Mouse (Mus musculus) limb, embryonic 14.5 days (tissue): ENCODE measurements around the gene Olfr692. TPM values are rescaled to one million over a fixed set of nuclear protein-coding genes. Genes with fewer than 3 reads are reported as not detected.

ENCODE experiments used
- ATAC-seq: fragments of 200-750 bp; cut with Nextera tagmentation; 2 replicates; pipeline ENCODE4 v1.8.0; 2017; ENCODE audit warnings: low read depth, moderate number of reproducible peaks, moderate TSS enrichment; ENCODE audit not compliant: low FRiP score
- DNase-seq: peaks from one replicate; pipeline ENCODE4 v3.0.0-alpha.2; 2015; ENCODE audit warnings: low spot score
- H3K27ac ChIP-seq: fragments of 300-500 bp; sonication (generic); replicated peaks from 2 replicates; pipeline ENCODE4 v1.5.1; 2014; ENCODE audit warnings: low read depth, mild to moderate bottlenecking, low read length, moderate library complexity, mixed read lengths
- H3K27me3 ChIP-seq: fragments of 300-500 bp; sonication (generic); 2 replicates; pipeline ENCODE4 v1.6.1; 2014; ENCODE audit warnings: low read length, mixed read lengths; ENCODE audit not compliant: control insufficient read depth, insufficient read depth
- H3K36me3 ChIP-seq: fragments of 300-500 bp; sonication (generic); 2 replicates; pipeline ENCODE4 v1.6.1; 2014; ENCODE audit warnings: mild to moderate bottlenecking, low read length, moderate library complexity, mixed read lengths; ENCODE audit not compliant: control insufficient read depth, insufficient read depth
- H3K4me1 ChIP-seq: fragments of 300-500 bp; sonication (generic); 2 replicates; pipeline ENCODE4 v1.6.1; 2014; ENCODE audit warnings: antibody characterized with exemption, low read length, mixed read lengths; ENCODE audit not compliant: control insufficient read depth, insufficient read depth
- H3K4me2 ChIP-seq: fragments of 300-500 bp; sonication (generic); replicated peaks from 2 replicates; pipeline ENCODE4 v1.6.1; 2014; ENCODE audit warnings: low read depth, mild to moderate bottlenecking, low read length, moderate library complexity; ENCODE audit not compliant: severe bottlenecking
- H3K4me3 ChIP-seq: fragments of 300-500 bp; sonication (generic); replicated peaks from 2 replicates; pipeline ENCODE4 v1.5.1; 2014; ENCODE audit warnings: low read length
- H3K9ac ChIP-seq: fragments of 300-500 bp; sonication (generic); 2 replicates; pipeline ENCODE4 v1.6.1; 2014; ENCODE audit warnings: mild to moderate bottlenecking, low read depth, low read length, moderate library complexity; ENCODE audit not compliant: severe bottlenecking
- H3K9me3 ChIP-seq: fragments of 300-500 bp; sonication (generic); 2 replicates; pipeline ENCODE4 v1.6.1; 2016; ENCODE audit warnings: low read length; ENCODE audit not compliant: control insufficient read depth
- POLR2A ChIP-seq: fragments of 200-500 bp; IDR thresholded peaks from 2 replicates; pipeline ENCODE4 v1.8.0; 2012; ENCODE audit warnings: inconsistent platforms, mild to moderate bottlenecking, moderate library complexity, borderline replicate concordance; ENCODE audit not compliant: insufficient read depth, insufficient read length; ENCODE audit errors: extremely low read depth
- WGBS: fragments of 180-500 bp; shearing (Covaris S2); extraction: QIAGEN DNeasy Blood & Tissue Kit; methylation state at CpG from one replicate; pipeline ENCODE4 v1.1.7; 2014; 5-methylcytosine and 5-hydroxymethylcytosine counted together
- polyA plus RNA-seq, 2 experiments: library from polyadenylated mRNA; depleted of rRNA in 1 of 2; stranded (reverse) in 1 of 2; unstranded in 1 of 2; fragments of >200 nt; fragmentation: Nextera tagmentation in 1 of 2; extraction: Ambion mirVana in 1 of 2; gene quantifications; 2 replicates each; pipeline versions ENCODE4 v1.2.1 to v1.2.3; 2012 to 2014

Gene Olfr692
- polyA plus RNA-seq, 2 experiments, result not detected

- Histone ChIP-seq H3K4me1 (no peaks in the 10 kb centered on the region), H3K9me3 (no peaks in the 10 kb centered on the region), H3K27ac (no peak overlapping the region), H3K27me3 (no peaks in the 10 kb centered on the region), H3K4me3 (no peak overlapping the region), H3K4me2 (no peak overlapping the region), H3K9ac (no peak overlapping the region), H3K36me3 (no peaks in the 10 kb centered on the region)
- ATAC-seq, result no peak
- no peak for TF ChIP-seq POLR2A
- no peak for DNase-seq
- 83% methylated on average over 2 of the region's 2 CpGs for WGBS
Measured at GRCm38 (mm10) chr7:105361713-105362112, 6.3 kb upstream of the Olfr692 start.

GRCm38 (mm10) chr7:105367268-105367667 lies 762 bp upstream of the Olfr692 start:
- Histone ChIP-seq H3K36me3 (no peaks in the 10 kb centered on the region), H3K9ac (no peak overlapping the region), H3K27me3 (no peaks in the 10 kb centered on the region), H3K4me1 (no peaks in the 10 kb centered on the region), H3K27ac (no peak overlapping the region), H3K4me2 (no peak overlapping the region), H3K4me3 (no peak overlapping the region), H3K9me3 (no peaks in the 10 kb centered on the region)
- no peak for ATAC-seq
- WGBS, result 82% methylated on average over 5 of the region's 5 CpGs
- DNase-seq, result no peak
- no peak for TF ChIP-seq POLR2A

- no peaks in the 10 kb centered on the region for H3K9me3 ChIP-seq
- no peak for ATAC-seq
- no peak overlapping the region for H3K9ac ChIP-seq
- no peak overlapping the region for H3K4me2 ChIP-seq
- no peaks in the 10 kb centered on the region for H3K27me3 ChIP-seq
- TF ChIP-seq POLR2A, result no peak
- 96% methylated on average over 4 of the region's 4 CpGs for WGBS
- H3K4me1 ChIP-seq, result no peaks in the 10 kb centered on the region
- H3K27ac ChIP-seq, result no peak overlapping the region
- no peak overlapping the region for H3K4me3 ChIP-seq
- peaks cover 5% of the 10 kb centered on the region for H3K36me3 ChIP-seq
- no peak for DNase-seq
Measured at GRCm38 (mm10) chr7:105368521-105368920, 491 bp downstream of the Olfr692 start.

- Histone ChIP-seq H3K4me1 (no peaks in the 10 kb centered on the region), H3K9me3 (no peaks in the 10 kb centered on the region), H3K27ac (no peak overlapping the region), H3K27me3 (no peaks in the 10 kb centered on the region), H3K4me3 (no peak overlapping the region), H3K4me2 (no peak overlapping the region), H3K36me3 (peaks cover 30% of the 10 kb centered on the region), H3K9ac (no peak overlapping the region)
- no peak for TF ChIP-seq POLR2A
- no peak for DNase-seq
- ATAC-seq, result no peak
- WGBS, result 86% methylated on average over 1 of the region's 1 CpGs
Measured at GRCm38 (mm10) chr7:105372912-105373311, 4.9 kb downstream of the Olfr692 start.

GRCm38 (mm10) chr7:105373509-105373908 lies 5.5 kb downstream of the Olfr692 start:
- Histone ChIP-seq H3K36me3 (peaks cover 36% of the 10 kb centered on the region), H3K9me3 (no peaks in the 10 kb centered on the region), H3K27ac (no peak overlapping the region), H3K4me1 (no peaks in the 10 kb centered on the region), H3K4me3 (no peak overlapping the region), H3K27me3 (no peaks in the 10 kb centered on the region), H3K4me2 (no peak overlapping the region), H3K9ac (no peak overlapping the region)
- no peak for DNase-seq
- 90% methylated on average over 4 of the region's 4 CpGs for WGBS
- ATAC-seq, result no peak
- no peak for TF ChIP-seq POLR2A

- Histone ChIP-seq H3K36me3 (peaks cover 41% of the 10 kb centered on the region), H3K4me2 (no peak overlapping the region), H3K9me3 (no peaks in the 10 kb centered on the region), H3K4me1 (no peaks in the 10 kb centered on the region), H3K4me3 (no peak overlapping the region), H3K27ac (no peak overlapping the region), H3K9ac (no peak overlapping the region), H3K27me3 (no peaks in the 10 kb centered on the region)
- ATAC-seq (no peak), DNase-seq (no peak)
- TF ChIP-seq POLR2A, result no peak
- 97% methylated on average over 3 of the region's 3 CpGs for WGBS
Measured at GRCm38 (mm10) chr7:105373976-105374375, 5.9 kb downstream of the Olfr692 start.
